Mouse (Mus musculus) right cerebral cortex, adult 2 months (tissue): ENCODE results near the gene Eya2.

Experiments used
- DNase-seq, 2 experiments: peaks; one replicate each; pipeline ENCODE4 v3.0.0; 2021 to 2022; ENCODE audit warnings: low spot score in 2 of 2

The Eya2 gene

GRCm38 (mm10) chr2:165818570-165818969, 223.7 kb downstream of the Eya2 start:
- DNase-seq: no peak

DNA sequence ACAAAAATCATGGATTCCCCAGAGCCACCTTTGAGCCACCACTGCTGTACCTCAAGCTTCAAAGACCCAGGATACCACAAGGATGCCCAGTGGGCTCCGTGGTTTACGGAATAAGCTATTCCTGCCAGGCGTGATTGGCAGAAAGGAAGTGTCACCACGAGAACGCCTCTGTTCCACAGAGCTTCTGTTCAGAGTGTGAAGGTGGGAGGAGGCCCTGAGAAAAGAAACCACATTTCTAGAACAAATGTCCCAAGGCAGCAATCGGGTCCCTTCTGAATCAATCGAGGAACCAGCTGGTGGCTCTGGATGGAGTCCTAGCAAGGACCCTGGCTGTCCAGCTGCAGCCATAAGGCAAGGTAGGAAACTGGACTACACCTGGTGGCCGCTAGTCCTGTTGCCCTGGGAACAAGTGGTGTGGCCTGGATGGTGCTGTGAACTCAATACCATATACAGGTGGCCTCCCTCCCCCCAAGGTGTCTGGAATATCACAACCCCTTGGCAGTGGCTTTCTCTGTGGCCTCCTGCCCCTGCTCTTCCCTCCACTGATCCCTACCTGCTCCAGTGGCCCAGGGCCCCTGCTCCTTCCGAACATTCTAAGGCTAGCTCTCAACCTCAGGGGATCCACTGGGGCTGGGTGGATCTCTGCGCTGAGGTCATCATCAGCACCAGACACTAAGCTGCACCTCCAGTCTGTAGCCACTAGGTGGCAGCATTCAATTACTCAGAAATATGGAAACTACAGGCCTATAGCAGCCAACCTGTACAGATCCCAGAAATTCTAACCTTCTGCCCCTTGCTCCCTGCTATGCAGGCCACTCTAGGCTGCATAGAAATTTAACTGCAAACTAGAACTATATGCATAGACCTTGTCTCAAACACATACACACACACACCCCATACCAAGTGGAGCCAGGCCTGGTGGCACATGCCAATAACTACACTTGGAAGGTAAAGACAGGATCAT, 224.4 kb downstream of the Eya2 start:
- peak; percentile 81 to 84 for DNase-seq

- no peak for DNase-seq
These were observed 225.2 kb downstream of the Eya2 start for GRCm38 (mm10) chr2:165820073-165820472.

DNA sequence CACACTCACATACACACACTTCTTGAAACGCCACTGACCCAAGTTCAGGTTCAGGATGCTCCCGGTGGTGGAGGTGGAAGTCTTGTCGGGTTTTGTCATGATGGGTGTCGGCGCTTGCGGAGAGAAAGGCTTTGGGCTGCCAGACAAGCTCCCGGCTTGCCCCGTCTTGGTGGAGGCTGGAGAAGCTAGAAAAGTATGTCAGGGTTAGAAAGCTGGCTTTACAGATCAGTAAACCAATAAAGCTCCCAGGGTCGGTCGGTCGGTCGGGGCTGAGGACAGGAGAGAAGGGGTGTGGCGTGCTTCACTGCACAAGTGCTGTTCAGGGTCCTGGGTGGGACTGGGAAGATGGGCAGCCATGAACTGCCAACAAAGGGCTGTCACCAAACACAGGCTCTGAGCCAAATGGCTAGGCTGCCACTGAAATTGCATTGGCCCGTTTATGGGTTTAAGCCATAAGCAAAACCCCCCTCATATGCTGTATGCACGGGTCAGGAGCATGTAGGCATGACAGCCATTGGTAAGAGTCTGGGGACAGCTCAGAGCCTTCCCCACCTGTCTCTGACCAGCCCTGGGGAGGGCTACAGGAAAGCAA, 225.8 kb downstream of the Eya2 start:
- DNase-seq: no peak
